Mouse (Mus musculus): Measurements from ENCODE around the gene Nfkbia. TPM values are rescaled to one million over a fixed set of nuclear protein-coding genes. Genes with fewer than 3 reads are reported as not detected.

Gene Nfkbia
- polyA plus RNA-seq, 1 experiment from 2014 or later = 81.0 TPM

DNA sequence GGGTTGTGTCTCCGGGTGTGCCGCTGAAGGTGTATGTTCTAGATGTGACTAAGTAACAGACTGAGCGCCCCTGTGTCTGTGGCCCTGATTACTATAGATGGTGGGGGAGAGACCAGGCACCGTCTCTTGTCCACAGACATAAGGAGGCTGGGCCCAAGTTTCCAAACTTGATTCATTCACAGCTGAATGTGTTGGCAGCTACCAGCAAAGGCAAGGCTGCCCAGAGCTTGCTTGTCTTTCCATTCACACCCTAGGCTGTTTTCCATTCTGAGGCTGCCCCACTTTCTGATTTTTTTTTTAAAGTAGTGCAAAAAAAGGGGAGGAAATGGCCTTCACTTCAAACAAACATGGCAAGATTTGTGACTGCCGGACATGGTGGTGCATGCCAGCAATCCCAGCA is 35.6 kb downstream of the Nfkbia start:
- Histone ChIP-seq H3K9ac (no peak overlapping the region), H3K27me3 (ENCODE audit: insufficient read depth, low read length) (no peaks in the 10 kb centered on the region), H3K9me3 (ENCODE audit: low read depth, low read length) (no peaks in the 10 kb centered on the region), H3K36me3 (ENCODE audit: insufficient read depth) (no peaks in the 10 kb centered on the region), H3K27ac (ENCODE audit: low read depth) (no peak overlapping the region), H3K4me3 (ENCODE audit: low read depth, low read length) (no peak overlapping the region), H3K4me1 (ENCODE audit: insufficient read depth) (peaks cover 18% of the 10 kb centered on the region), H3K4me2 (no peak overlapping the region)
- no peak for ATAC-seq (ENCODE audit: insufficient read depth)
- no peak for TF ChIP-seq CTCF (IDR thresholded peaks at IDR 0.05; ENCODE audit: low read depth)
- 87% methylated on average over 5 of the region's 5 CpGs for WGBS
- DNase-seq = no peak

GRCm38 (mm10) chr12:55456136-55456535 is 36.3 kb downstream of the Nfkbia start:
- Histone ChIP-seq H3K27ac (ENCODE audit: low read depth) (no peak overlapping the region), H3K9me3 (ENCODE audit: low read depth, low read length) (no peaks in the 10 kb centered on the region), H3K4me3 (ENCODE audit: low read depth, low read length) (no peak overlapping the region), H3K9ac (no peak overlapping the region), H3K27me3 (ENCODE audit: insufficient read depth, low read length) (no peaks in the 10 kb centered on the region), H3K4me2 (no peak overlapping the region), H3K36me3 (ENCODE audit: insufficient read depth) (no peaks in the 10 kb centered on the region), H3K4me1 (ENCODE audit: insufficient read depth) (peaks cover 11% of the 10 kb centered on the region)
- TF ChIP-seq CTCF (IDR thresholded peaks at IDR 0.05; ENCODE audit: low read depth) = no peak
- 55% methylated on average over 3 of the region's 3 CpGs for WGBS
- DNase-seq = no peak
- ATAC-seq (ENCODE audit: insufficient read depth) = no peak

- Histone ChIP-seq H3K4me1 (ENCODE audit: insufficient read depth) (0 out of 2 replicates have a peak, but pooled peaks cover 8% of the 10 kb centered on the region), H3K4me3 (ENCODE audit: low read depth, low read length) (no peak overlapping the region), H3K9me3 (ENCODE audit: low read depth, low read length) (no peaks in the 10 kb centered on the region), H3K36me3 (ENCODE audit: insufficient read depth) (no peaks in the 10 kb centered on the region), H3K4me2 (no peak overlapping the region), H3K27me3 (ENCODE audit: insufficient read depth, low read length) (no peaks in the 10 kb centered on the region), H3K27ac (ENCODE audit: low read depth) (no peak overlapping the region), H3K9ac (no peak overlapping the region)
- no peak for TF ChIP-seq CTCF (IDR thresholded peaks at IDR 0.05; ENCODE audit: low read depth)
- ATAC-seq (ENCODE audit: insufficient read depth) = no peak
- no peak for DNase-seq
- WGBS = 67% methylated on average over 10 of the region's 10 CpGs
These were observed 37.2 kb downstream of the Nfkbia start for GRCm38 (mm10) chr12:55455206-55455605.

DNA sequence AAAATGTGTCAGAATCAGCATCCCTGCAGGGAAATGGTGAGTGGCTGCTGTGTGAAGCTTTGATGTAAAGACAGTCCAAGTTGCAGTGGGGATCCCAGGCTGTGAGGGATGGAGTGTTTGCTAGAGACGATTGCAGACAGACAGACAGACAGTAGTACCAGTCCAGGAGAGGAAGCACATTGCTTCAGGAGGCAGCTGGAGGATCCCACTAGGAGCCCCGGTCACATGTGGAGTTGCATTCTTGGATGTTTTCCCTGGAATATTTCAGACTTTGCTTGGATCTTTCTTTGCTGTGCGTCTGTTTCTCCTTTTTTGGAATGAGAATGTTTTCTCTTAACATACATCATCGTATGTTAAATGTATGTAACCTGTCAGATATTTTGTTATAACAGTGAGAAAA is 38.5 kb downstream of the Nfkbia start:
- Histone ChIP-seq H3K36me3 (ENCODE audit: insufficient read depth) (no peaks in the 10 kb centered on the region), H3K4me3 (ENCODE audit: low read depth, low read length) (no peak overlapping the region), H3K27me3 (ENCODE audit: insufficient read depth, low read length) (no peaks in the 10 kb centered on the region), H3K4me1 (ENCODE audit: insufficient read depth) (0 out of 2 replicates have a peak, but pooled peaks cover 11% of the 10 kb centered on the region), H3K4me2 (no peak overlapping the region), H3K27ac (ENCODE audit: low read depth) (no peak overlapping the region), H3K9me3 (ENCODE audit: low read depth, low read length) (no peaks in the 10 kb centered on the region), H3K9ac (no peak overlapping the region)
- WGBS = 46% methylated on average over 4 of the region's 4 CpGs
- DNase-seq = peak; percentile 61
- TF ChIP-seq CTCF (IDR thresholded peaks at IDR 0.05; ENCODE audit: low read depth) = no peak
- no peak for ATAC-seq (ENCODE audit: insufficient read depth)

GRCm38 (mm10) chr12:55452839-55453238 is 39.6 kb downstream of the Nfkbia start:
- no peaks in the 10 kb centered on the region for H3K27me3 ChIP-seq (ENCODE audit: insufficient read depth, low read length)
- H3K27ac ChIP-seq (ENCODE audit: low read depth) = peak overlapping the region; percentile 51; the same call in 1 of the 2 replicates
- DNase-seq (peak; percentile 40), ATAC-seq (ENCODE audit: insufficient read depth) (no peak)
- H3K9ac ChIP-seq = no peak overlapping the region
- H3K4me2 ChIP-seq = no peak overlapping the region
- TF ChIP-seq CTCF (IDR thresholded peaks at IDR 0.05; ENCODE audit: low read depth) = no peak
- 31% methylated on average over 5 of the region's 5 CpGs for WGBS
- no peak overlapping the region for H3K4me3 ChIP-seq (ENCODE audit: low read depth, low read length)
- H3K4me1 ChIP-seq (ENCODE audit: insufficient read depth) = 0 out of 2 replicates have a peak, but pooled peaks cover 11% of the 10 kb centered on the region
- no peaks in the 10 kb centered on the region for H3K36me3 ChIP-seq (ENCODE audit: insufficient read depth)
- no peaks in the 10 kb centered on the region for H3K9me3 ChIP-seq (ENCODE audit: low read depth, low read length)

- H3K9ac ChIP-seq = no peak overlapping the region
- WGBS = 38% methylated on average over 16 of the region's 16 CpGs
- H3K36me3 ChIP-seq (ENCODE audit: insufficient read depth) = no peaks in the 10 kb centered on the region
- no peak for ATAC-seq (ENCODE audit: insufficient read depth)
- no peaks in the 10 kb centered on the region for H3K9me3 ChIP-seq (ENCODE audit: low read depth, low read length)
- TF ChIP-seq CTCF (IDR thresholded peaks at IDR 0.05; ENCODE audit: low read depth) = no peak
- peaks cover 23% of the 10 kb centered on the region for H3K4me1 ChIP-seq (ENCODE audit: insufficient read depth)
- H3K27me3 ChIP-seq (ENCODE audit: insufficient read depth, low read length) = no peaks in the 10 kb centered on the region
- no peak overlapping the region for H3K27ac ChIP-seq (ENCODE audit: low read depth)
- peak overlapping the region; percentile 31; the same call in 1 of the 2 replicates for H3K4me2 ChIP-seq
- H3K4me3 ChIP-seq (ENCODE audit: low read depth, low read length) = no peak overlapping the region
- DNase-seq = peak; percentile 57
These were observed 42.0 kb downstream of the Nfkbia start for GRCm38 (mm10) chr12:55450421-55450820.

GRCm38 (mm10) chr12:55449048-55449447 is 43.4 kb downstream of the Nfkbia start:
- Histone ChIP-seq H3K27ac (ENCODE audit: low read depth) (no peak overlapping the region), H3K4me3 (ENCODE audit: low read depth, low read length) (no peak overlapping the region), H3K9ac (no peak overlapping the region), H3K36me3 (ENCODE audit: insufficient read depth) (no peaks in the 10 kb centered on the region), H3K27me3 (ENCODE audit: insufficient read depth, low read length) (no peaks in the 10 kb centered on the region), H3K4me1 (ENCODE audit: insufficient read depth) (peaks cover 23% of the 10 kb centered on the region), H3K4me2 (no peak overlapping the region), H3K9me3 (ENCODE audit: low read depth, low read length) (no peaks in the 10 kb centered on the region)
- WGBS = 92% methylated on average over 2 of the region's 2 CpGs
- DNase-seq = no peak
- ATAC-seq (ENCODE audit: insufficient read depth) = no peak
- no peak for TF ChIP-seq CTCF (IDR thresholded peaks at IDR 0.05; ENCODE audit: low read depth)

DNA sequence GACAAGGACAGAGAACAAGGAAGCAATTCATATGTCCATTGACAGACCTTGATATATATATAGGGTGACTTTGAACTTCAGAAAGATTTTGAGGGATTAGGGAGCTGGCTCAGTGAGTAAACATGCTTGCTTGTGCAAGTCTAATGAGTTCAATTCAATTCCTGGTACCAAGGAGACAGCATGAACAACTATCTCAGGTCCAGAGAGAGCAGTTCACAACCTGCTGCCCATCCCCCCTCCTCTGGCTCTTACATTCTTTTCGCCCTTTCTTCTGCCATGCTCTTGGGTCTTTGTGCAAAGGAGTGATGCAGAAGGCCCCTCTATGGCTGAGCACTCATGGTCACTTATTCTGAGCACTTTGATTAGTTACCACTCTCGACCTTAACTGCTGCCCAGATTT is 44.0 kb downstream of the Nfkbia start:
- Histone ChIP-seq H3K36me3 (ENCODE audit: insufficient read depth) (no peaks in the 10 kb centered on the region), H3K9ac (no peak overlapping the region), H3K4me1 (ENCODE audit: insufficient read depth) (peaks cover 27% of the 10 kb centered on the region), H3K9me3 (ENCODE audit: low read depth, low read length) (no peaks in the 10 kb centered on the region), H3K27ac (ENCODE audit: low read depth) (no peak overlapping the region), H3K27me3 (ENCODE audit: insufficient read depth, low read length) (no peaks in the 10 kb centered on the region), H3K4me2 (no peak overlapping the region), H3K4me3 (ENCODE audit: low read depth, low read length) (no peak overlapping the region)
- WGBS = 78% methylated on average over 2 of the region's 2 CpGs
- no peak for TF ChIP-seq CTCF (IDR thresholded peaks at IDR 0.05; ENCODE audit: low read depth)
- DNase-seq = no peak
- no peak for ATAC-seq (ENCODE audit: insufficient read depth)

Data from lung, embryonic 14.5 days (tissue).